Mouse (Mus musculus): ENCODE measurements around the gene Wwox.

- TF ChIP-seq TCF12 (IDR thresholded peaks at IDR 0.05; ENCODE audit: low read depth, low read length) (no peak), MEF2A (IDR thresholded peaks at IDR 0.05; ENCODE audit: extremely low read depth, insufficient replicate concordance, low read depth, low read length, poor library complexity, severe bottlenecking) (no peak), EP300 (IDR thresholded peaks at IDR 0.05; ENCODE audit: low read depth in 1 of 2, low read length in 2 of 2) (no peak), GABPA (IDR thresholded peaks at IDR 0.05; ENCODE audit: low read depth, low read length) (no peak)
Measured at GRCm38 (mm10) chr8:115296760-115297159, 857.3 kb downstream of the Wwox start.
